Mouse (Mus musculus) erythroblast, adult 5-6 weeks (primary cell): ENCODE measurements around the gene Lhpp. TPM values are rescaled to one million over a fixed set of nuclear protein-coding genes. Genes with fewer than 3 reads are reported as not detected.

Experiments used
- ATAC-seq: replicated peaks from 2 replicates; pipeline ENCODE4 v1.8.0; 2016; ENCODE audit warnings: moderate number of reproducible peaks, mild to moderate bottlenecking, moderate TSS enrichment, inconsistent platforms; ENCODE audit not compliant: poor library complexity, low FRiP score, severe bottlenecking
- total RNA-seq, 2 experiments: library from RNA; stranded (forward) in 1 of 2; stranded (reverse) in 1 of 2; fragments of 150-400 nt in 1 of 2; fragments of 200-764, 138-1000 nt in 1 of 2; gene quantifications; 2 replicates each; pipeline versions ENCODE4 v1.2.3 to v1.2.4; 2015 to 2017; ENCODE audit warnings: low replicate concordance in 2 of 2

The Lhpp gene
- total RNA-seq (2015; ENCODE audit: low replicate concordance) (not detected in 2 replicates), total RNA-seq (2017; ENCODE audit: low replicate concordance) (0.68 and 1.1 TPM in 2 replicates)

DNA sequence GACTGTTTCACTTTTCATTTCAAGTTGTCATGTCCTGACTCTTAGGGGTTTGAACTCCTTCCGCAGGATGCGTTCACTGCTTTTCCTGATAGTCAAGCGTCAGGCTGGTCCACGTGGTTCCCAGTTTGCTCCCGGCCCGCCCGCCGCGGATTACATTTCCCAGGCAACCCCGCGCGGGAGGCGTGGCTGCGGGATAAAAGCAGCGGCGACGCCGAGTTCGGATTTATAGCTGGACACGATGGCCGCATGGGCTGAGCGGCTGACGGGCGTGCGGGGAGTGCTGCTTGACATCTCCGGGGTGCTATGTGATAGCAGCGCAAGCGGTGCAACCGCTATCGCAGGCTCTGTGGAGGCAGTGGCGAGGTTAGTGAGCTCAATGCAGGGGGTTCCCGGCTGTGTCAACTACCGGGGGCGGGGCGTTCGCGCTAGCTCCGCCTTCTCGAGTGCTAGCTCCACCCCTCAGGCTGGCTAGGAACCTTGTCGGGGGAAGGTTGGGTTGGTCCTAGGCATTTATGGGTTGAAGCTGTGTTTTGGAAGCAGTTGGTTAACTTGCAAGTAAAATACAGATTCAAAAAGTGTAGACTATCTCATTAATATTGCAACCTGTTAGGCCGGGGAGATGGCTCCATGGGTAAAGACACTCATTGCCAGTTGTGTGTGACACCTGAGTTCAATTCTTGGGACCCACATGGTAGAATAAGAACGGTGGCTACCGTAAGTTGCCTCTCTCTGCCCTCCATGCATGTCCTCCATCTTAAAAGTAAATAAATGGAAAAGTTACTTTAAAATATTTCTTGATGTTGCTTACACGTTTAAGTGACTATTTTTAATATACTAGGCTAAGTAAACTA, at the start of gene Lhpp:
Gene Lhpp (plus strand): TSS at position 171 of the 851 bp plus-strand sequence.
- ATAC-seq = peak; percentile 89

DNA sequence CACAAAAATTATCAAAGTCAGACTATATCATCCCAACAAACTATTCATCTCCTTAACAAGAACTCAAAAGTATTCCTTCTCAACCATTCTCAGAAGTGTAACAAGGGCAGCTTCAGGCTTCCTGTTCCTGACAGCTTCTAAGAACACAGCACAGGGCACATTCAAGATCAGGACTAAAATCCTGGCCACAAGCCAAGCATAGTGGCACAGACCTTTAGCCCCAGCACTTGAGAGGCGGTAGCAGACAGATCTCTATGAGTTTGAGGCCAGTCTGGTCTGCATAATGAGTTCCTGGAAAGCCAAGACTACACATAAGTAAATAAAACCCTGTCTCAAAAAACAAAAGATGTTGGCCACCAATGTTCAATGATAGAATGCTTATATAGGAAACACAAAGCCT, 44.6 kb upstream of the Lhpp start:
- ATAC-seq = no peak

DNA sequence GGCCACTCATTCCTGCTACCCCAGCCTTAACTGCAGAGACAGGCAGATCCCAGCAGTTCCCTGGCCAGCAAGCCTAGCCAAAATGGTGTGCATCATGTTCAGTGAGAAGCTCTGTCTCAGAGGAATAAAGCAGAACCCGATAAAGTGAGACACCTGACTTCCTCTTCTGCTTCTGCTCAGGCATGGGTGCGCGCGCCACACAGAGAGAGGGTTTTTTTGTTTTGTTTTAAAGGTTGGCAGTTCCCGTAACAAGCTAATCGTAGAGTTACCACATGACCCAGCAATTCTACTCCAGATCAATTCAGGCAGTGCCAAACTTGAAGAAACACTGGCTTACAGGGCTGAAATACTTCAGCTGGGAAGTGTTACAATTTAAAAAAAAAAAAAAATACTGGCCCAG, 41.6 kb upstream of the Lhpp start:
- ATAC-seq = no peak

DNA sequence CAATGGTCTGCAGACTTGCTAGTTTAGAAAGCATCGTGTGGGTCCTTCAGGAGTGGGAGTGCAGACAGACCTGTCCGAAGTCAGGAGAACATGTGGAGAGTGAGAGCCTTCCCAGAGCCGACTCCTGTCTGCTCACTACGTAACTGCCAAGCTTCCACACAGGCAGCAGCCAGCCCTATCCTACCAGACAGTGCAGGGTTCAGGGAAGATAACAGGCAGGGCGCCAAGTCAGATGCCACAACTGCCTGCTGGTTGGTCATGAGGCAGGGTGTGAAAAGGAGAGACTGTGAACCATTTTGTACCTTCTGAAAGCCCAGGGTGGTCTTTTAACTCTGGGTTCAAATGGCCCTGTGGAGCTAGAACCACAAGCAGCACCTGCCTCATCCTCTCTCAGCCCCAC, 40.4 kb upstream of the Lhpp start:
- ATAC-seq = peak; percentile 73

DNA sequence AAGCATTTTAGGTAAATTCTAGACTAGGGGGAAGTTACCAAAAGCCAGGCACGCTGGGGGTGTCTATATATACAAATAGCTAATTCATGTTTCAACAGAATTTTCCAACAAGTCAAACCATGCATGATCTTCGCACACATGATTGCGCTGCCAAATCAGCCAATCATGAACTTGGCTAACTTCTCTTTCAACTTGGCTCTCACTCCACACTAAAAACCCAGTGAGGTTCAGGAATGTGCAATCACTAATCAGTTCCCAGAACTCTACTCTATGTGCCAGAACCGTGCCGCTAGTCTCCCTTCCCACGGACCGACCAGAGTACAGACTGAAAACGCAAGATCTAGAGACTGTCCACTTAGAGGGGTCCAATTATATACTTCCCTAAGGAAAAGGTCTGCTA, 39.0 kb upstream of the Lhpp start:
- ATAC-seq = no peak

DNA sequence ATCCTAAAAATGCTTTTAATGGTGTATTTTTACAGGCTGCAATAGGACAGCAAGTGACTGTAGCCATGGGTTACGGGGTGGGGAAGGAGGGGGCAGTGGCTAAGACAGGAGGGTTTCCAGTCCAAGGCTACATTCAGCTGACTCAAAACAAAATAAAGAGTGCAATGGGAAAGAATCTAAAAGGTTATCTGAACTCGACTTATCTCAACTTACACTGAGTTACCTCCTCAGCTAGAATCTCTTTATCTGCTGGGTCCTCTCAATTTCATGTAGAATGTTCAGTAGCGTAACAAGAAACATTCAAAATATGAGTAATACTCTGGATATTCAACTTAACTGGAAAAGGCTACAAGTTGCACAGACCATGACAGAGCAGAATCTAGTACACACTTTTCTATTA, 37.7 kb upstream of the Lhpp start:
- ATAC-seq = no peak

DNA sequence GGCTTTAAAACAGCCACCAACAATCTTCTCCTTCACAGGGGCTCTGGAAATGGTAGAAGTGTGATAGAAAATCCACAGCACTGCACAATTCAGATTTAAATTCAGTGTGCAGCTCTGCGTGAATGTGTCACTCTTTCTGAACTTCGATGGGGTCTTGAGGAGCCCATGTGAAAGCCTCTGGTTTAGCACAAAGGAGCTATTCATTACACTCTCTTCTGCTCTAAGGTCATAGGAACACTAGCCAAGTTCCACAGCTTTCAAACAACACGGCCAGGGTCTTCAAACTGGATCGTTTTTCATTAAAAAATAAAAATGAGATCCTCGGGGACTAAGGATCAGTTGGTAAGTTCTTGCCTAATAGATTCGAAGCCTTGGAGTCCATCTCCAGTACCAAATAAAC, 37.2 kb upstream of the Lhpp start:
- ATAC-seq = no peak

DNA sequence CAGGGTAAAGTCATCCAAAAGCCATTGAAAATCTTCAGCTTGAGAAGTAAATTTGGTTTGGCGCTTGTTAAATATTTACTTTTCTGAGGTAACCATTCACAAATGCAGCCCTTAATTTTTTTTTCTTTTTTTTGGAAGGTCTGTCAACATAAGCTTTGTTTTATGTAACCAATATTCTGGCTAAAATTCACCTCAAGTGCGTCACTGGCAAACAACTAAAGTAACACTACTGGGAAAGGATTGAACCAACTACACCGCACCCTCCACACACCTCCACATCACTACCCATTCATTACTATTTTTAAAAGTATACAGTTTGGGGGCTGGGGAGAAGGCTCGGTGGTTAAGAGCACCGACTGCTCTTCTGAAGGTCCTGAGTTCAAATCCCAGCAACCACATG, 35.8 kb upstream of the Lhpp start:
- ATAC-seq = no peak

DNA sequence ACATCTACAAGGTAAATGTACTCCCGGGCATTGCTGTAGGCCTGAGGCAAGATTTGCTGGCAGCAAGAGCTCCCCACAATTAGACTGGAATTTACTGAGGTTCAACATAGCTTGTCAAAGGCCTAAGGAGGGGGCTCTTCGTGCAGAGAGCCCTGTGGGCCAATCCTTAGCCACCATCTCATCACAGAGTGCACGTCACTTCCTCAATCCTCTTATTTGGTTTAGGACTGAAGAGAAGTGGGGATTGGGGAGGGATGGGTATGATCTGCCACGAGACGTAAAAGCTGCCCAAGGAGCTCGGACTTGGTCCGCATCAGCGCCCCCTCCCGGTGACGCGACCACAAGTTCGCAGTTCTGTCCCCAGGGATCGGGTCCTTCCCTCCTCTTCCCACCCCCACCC, 34.8 kb upstream of the Lhpp start:
- peak; percentile 71 for ATAC-seq

DNA sequence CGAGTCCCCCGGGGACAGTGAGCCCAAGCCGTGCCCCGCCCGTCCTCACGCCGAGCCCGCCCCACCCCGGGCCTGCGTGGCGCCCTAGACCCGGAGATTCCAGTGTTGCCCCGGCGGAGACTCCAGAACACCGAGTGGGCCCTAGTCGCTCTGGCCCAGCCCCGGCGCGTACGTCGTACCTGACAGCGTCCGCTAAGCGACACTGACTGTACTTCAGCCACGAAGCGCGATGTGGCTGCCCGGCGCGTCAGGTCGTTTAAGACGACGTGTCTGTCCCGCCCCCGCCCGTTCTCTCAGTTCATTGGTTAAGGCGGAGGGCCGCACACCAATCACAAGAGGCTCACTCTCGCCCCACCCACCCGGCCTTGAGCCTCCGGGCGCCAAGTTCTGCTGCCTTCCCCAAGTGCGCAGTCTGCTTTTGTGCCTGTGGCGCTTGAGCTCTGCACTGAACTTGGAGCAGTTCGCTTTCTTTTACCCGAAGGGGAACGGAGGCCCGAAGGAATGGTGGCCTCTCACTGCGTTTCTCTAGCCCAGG, 34.3 kb upstream of the Lhpp start, which contains the start of gene Oat:
Gene Oat (minus strand): TSS at position 283 of the 535 bp plus-strand sequence.
- peak; percentile 96 for ATAC-seq

DNA sequence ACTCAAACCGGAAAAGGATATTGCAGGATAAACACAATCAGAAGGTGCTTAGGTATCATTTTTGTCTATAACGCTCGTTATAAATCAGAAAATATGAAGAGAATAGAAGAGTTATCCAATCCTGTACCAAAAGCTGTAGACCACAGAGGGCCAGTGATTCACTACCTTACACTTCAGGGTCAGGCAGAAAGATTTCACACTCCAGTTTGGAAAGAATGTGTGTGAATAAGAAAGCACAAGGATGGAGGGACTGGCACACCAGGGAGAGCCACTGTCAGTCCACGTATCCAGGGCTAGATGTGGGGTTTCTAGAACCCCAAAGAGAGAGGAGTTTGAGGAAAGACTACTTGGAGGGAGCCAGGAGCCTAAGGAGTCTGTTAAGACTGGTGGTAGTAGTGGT, 33.5 kb upstream of the Lhpp start:
- no peak for ATAC-seq

DNA sequence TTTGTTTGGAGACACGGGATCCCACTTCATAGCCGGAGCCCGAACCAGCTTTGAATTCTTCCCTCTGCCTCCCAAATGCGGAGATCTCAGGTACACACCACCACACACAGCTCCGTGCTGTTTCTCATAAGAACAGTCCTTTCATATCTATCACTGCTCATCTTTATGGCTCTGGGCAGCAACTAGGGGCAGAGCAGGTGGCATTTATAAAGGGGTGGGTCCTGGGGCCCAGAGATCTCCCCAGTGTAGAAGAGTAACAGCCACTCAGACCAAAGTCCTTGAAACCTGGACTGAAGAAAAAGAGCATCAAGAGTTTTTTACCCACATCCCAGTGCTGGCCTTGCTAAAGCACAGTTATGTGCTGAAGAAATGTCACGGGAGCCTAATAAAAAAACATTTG, 29.9 kb upstream of the Lhpp start:
- no peak for ATAC-seq

DNA sequence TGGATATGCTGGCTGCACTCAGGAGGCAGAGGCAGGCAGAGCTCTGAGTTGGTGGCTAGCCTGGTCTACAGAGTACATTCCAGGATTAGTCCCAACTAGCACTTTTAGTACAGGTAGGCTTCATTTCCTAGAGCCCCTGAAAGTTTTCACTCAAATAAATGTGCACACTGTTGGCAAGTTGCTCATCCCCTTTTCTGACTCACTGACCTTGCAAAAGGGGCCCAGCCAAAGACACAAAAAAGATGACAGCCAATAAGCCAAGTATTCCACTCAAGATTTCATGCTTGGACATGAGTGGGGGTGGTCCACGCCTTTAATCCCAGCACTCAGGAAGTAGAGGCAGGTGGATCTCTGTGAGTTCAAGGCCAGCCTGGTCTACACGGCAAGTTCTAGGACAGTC, 29.0 kb upstream of the Lhpp start:
- ATAC-seq = no peak

DNA sequence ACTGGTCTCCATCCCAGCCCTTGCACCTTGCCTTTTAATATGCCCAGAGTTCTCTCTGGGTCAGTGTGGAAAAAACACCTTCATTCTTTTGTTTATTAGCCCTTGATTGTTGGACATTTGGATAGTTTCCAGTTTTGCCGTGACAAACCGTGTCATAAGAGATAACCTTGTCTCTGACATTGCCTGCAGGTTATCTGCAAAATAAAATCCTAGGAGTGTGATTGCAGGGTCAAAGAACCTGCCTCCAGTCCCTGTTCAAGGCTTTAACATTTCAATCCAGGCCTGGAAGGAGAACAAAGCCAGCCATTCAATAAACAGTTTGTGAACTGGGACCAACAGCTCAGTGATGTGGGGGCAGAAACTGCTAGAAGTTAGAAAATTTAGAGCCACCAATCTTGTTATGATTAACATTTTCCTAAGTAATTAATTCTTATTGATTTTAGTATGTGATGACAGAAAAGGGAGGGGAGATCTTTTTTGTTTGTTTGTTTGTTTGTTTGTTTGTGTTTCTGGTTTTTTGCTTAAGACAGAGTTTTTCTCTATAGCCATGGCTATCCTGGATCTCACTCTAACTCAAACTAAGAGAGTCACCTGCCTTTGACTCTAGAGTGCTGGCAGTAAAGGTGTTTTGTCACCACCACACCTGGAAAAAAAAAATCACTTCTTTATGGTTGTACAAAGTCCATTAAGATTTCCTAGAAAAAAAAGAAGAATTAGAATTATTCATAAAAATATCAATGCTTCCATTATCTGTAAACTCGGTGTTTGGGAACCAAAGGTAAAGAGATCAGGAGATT, 24.5 kb upstream of the Lhpp start:
- no peak for ATAC-seq

DNA sequence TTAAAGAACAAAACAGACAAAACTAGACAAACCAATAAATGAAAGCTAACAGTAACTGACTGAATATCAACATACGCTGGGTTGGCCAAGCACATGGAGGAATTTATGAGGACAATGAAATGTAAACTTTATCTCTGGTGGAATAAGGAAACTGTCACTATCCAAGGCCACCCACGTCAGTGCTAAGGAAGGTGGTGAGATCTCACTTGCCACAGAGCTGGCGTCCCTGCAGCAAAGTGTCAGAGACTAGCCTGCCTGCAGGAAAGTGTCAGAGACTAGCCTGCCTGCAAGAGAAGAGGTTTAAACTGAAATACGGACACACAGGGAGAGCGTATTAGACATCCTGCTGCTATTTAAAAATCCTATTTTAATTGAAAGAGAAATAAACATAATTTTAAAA, 23.3 kb upstream of the Lhpp start:
- no peak for ATAC-seq

DNA sequence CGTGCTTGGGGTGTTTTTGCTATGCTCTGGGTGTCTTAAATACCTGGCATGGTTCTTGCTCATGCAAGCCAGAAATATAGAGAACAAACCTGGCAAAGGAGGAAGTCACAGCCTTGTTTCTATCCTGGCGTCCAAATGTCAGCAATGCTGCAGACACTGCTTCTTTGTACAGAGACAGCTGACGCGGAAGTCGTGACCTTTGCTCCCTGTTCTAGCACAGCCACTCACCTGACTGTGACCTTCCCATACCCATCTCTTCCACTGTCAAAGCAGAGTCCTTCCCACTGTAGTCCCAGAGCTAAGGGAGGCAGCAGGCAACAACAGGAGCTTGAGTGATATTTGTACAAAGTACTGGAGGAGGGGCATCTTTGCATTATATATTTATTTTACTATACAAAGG, 20.8 kb upstream of the Lhpp start:
- ATAC-seq = no peak

DNA sequence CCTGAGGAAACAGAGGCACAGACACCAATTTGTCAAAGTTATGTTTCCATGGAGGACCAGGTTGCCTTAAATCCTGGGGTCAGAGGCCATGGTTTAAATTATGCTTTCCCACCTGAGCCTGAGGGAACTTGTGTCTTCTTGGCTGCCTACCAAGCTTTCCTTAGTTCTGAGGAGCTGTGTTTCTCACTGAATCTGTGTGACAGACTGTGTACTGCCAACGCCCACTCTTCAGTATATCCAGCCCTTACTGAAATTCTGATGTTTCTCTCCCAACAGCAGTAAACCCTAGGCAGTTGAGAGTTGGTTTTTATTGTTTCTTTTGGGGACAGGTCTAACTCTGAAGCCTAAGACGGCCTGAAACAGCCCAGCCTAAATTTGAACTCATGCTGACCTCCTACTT, 16.7 kb upstream of the Lhpp start:
- ATAC-seq = no peak

DNA sequence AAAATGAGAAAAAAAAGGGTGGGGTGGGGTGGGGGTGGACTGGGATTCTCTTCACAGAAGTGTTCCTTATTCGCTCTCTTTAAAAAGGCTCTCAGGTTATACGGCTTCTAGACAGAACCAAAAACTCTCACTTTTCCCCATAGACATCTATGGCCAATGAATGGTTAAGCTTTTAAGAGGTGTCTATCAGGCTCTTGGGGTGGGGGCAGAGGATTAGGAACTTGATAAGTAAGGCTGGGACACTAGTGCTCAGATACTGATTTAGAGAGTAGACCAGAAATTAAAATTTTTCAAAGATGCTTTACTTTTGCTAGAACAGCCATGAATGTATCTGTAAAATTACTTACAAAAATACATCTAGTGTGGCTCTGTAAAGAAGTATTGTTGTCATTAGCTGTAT, 16.1 kb upstream of the Lhpp start:
- no peak for ATAC-seq

DNA sequence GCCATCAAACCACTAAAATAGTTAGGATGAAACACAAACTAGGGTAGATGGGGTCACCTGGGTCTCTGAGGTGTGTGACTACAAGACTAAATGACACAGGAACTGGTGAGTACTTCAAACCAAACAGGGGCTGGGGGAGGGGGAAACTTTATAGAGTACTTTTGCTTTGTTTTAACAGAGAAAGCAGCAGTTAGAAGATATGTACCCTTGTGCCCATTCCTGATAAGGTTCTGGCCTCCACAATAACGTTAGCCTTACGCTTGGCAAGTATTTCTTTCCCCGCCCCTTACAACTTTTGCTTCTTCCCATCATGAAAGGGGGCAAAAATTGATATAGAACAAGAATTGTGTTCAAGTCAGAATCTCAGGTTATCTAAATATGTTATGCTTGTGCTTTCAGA, 14.7 kb upstream of the Lhpp start:
- ATAC-seq = no peak

DNA sequence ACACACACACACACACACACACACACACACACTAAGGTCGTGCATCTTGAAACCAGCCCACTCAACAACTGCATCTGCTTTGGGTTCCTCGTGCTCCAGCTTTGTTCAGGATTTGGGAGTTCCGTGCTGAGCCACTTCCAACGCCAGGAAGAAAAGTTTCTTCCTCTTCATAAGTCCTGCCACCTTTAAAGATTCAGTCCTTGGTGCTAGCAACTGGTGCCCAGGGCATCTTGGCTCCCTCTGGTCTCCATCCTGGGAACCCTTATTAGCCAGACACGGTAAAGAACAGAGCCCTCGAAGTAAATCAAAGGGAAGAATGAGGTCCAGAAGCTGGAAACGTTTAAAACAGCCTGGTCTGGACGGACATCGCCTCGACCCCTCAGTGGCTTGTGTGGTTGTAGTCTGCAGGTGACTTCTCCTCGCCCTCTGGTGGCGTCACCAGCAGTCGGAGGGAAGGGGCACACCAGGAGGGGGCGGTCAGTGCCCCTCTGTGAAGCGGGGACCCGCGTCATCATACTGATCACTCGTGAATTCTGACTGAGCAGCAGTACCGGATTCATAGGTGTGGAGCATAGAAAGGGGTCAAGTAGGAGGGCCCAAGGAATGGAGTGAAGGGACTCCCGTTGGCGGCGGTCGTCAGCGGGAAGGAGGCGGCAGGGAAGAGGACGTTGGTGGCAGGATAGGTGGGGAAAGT, 13.7 kb upstream of the Lhpp start:
- no peak for ATAC-seq
